Mouse (Mus musculus) lung, adult 18-20 months (tissue): ENCODE measurements around the gene Id4.

Experiments
- DNase-seq, 2 experiments: peaks; one replicate each; pipeline ENCODE4 v3.0.0; 2022; ENCODE audit warnings: mixed read lengths in 2 of 2

The Id4 gene

DNA sequence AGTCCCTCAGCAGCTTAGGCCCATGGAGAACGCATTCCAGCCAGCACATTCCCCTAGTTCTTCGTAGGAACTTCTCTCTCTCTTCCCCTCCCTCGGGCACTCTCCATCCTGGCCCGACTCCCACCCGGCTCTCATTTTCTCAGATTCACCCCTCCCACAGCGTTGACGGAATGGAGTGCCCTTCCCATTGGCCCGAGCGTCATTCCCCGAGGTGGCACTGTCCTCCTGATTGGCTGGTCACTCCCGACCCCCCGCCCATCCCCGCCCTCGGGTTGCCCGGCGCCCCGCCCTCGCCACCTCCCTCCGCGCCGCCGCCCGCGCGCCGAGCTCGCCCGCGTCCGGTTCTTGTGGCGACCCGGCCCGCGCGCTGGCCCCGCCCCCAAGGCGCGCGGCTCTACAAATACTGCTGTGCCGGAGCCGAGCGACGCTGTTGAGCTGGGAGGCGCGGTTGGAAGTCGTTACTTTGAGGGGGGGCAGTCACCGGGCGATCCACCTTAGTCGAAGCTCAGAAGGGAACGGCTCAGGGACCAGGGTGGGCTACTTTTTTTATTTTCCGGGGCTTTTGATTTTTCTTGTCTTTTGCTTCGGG lies at the start of gene Id4:
Id4 (plus strand) TSS at position 539 of the 589 bp plus-strand sequence.
- peak; percentile 95 to 97 for DNase-seq

DNA sequence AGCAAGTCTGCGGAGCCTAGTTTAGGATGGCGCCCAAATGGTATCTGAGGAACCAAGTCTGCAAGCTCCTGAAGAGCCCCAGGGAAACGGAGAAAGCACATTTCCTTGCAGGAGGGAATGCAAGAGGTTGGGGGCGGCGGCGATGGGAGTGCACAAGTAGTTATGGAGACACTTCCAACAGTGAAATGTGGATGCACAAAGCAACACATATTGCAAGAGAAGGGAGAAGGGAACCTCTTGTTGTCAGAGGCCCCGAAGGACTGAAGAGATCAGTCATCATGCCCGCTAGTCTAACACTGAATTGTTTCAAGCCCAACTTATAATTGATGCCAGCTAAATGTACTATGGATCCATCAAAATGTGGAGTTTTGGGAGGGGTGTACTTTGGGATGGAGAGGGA lies 33.9 kb upstream of the Id4 start:
- DNase-seq = peak in 1 of 2 experiments; percentile 5

- DNase-seq = peak; percentile 94 to 96
Measured at GRCm38 (mm10) chr13:48227712-48228111, 33.3 kb upstream of the Id4 start.

- no peak for DNase-seq
Measured at GRCm38 (mm10) chr13:48228114-48228513, 32.9 kb upstream of the Id4 start.

DNA sequence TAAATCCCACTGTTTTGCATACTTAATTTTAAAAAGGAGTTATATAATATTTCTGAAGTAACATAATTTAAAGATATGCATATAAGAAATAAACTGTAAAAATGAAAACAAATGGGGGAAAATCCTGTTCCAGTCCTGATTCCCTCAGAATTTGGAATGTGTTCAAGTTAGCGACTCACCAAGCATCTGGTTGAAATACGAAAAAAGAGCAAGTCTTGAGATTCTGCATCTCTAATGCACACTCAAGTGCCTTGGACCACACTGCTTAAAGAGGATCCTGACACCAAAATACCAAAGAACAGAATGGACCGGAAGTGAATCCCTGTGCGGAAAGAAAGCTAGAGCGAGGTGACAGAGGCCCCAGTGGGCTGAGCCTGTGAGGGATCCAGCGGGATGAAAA lies 30.0 kb upstream of the Id4 start:
- DNase-seq = no peak

DNA sequence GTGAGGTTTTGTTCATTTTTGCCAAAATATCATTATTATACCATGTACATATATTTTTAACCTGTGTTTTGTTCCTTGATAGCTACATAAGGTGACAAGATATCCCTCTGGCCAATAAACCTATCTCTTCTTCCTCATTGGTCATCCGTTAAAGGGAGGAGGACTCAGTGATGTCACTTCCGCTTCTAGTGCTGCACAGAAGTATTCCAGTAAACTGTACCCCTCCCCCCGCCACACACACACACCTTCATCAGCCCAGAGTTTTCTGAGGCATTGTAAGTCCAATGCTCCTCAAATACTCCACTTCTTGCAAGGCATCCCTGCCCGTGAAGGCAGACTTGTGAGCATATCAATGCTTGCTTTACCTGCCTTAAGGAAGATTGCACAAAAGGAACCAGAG lies 24.6 kb upstream of the Id4 start:
- DNase-seq = no peak

DNA sequence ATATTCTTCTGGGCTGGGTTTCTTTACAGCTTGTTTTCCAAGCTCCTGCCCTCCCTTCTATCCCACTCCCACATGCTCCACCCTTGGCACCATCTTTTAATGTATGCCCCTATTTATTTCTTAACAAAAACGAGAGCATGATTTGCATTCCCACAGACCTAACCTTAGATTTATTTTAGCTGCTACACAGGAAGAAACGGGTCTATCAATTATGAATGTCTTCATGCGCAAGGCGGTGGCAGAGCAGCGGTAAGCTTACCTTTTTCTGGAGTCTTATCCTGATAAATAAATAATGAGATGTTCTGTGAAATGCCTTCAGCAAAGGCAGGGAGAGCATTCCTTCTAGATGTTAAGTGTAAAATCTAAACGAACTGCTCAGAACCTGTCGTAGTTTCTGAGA lies 24.2 kb upstream of the Id4 start:
- DNase-seq = no peak

- peak; percentile 25 to 43 for DNase-seq
Measured at GRCm38 (mm10) chr13:48237516-48237915, 23.5 kb upstream of the Id4 start.

- no peak for DNase-seq
Measured at GRCm38 (mm10) chr13:48245235-48246012, 15.6 kb upstream of the Id4 start.

- DNase-seq = no peak
Measured at GRCm38 (mm10) chr13:48252559-48252958, 8.5 kb upstream of the Id4 start.

- no peak for DNase-seq
Measured at GRCm38 (mm10) chr13:48255026-48255425, 6.0 kb upstream of the Id4 start.

- peak; percentile 29 for DNase-seq
Measured at GRCm38 (mm10) chr13:48261341-48262221, 553 bp downstream of the Id4 start.

- peak; percentile 18 to 33 for DNase-seq
Measured at GRCm38 (mm10) chr13:48262451-48262969, 1.5 kb downstream of the Id4 start.

DNA sequence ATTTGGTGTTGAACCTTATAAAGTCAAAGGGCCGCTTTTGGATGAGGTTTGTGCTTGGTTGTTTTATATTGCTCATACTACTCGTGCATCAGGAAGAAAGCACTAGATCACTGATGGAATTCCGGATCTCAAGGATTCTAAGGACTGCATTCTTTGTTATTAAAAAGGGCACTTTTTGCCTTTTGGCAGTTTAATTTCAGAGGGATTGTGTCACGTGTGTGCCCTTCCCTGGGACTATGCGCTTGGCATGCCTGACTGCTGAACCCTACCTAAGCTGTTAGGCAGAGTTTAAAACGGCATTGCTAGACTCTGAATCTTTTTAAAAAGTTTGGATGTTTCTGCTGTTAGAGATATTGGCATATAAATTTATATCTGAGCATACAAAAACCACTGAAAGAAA lies 4.0 kb downstream of the Id4 start:
- DNase-seq = no peak

DNA sequence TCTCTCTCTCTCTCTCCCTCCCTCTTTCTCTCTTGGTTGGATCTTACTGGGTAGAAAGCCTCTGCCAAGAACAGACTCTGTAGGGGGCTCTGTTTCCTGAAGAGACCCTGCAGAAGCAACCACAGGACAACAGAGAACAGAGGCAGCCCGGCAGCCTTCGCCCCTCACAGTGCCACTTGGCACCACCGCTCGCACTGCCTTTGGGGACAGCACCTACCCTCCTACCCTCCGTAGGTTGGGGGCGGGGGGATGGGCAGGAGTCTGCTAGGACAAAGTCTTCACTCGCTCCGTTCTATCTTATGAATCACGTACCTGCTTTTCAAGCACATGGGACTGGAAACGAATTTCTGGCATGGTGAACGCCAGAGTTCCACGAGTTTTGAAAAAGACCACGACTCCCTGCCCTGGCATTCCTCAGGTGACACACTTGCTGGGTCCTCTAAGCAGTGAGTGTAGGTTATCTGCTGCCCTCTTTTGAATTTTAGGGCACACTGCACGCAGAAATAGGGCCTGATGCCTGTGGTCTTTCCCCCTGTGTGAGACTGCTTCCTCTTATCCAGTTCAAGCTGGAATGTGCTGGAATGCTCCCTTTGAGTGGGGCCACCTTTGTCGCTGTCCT lies 12.5 kb downstream of the Id4 start:
- DNase-seq = peak; percentile 15 to 35

DNA sequence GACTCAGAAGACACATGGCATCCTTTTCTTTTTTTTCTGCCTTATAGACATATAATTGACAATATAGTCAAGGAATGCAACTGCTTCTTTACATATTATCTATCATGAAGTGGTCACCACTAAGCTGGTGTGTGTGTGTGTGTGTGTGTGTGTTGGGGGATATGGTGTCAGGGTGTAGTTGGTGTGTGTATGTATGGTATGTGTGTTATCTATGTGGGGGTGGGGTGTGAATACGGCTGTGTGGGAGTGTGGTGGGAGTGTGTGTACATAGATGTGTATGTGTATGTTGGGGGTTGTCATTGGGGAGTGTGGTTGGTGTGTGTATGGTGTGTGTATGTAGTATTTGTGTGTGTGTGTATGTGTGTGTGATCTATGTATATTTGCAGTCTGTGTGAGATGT lies 13.1 kb downstream of the Id4 start:
- no peak for DNase-seq

DNA sequence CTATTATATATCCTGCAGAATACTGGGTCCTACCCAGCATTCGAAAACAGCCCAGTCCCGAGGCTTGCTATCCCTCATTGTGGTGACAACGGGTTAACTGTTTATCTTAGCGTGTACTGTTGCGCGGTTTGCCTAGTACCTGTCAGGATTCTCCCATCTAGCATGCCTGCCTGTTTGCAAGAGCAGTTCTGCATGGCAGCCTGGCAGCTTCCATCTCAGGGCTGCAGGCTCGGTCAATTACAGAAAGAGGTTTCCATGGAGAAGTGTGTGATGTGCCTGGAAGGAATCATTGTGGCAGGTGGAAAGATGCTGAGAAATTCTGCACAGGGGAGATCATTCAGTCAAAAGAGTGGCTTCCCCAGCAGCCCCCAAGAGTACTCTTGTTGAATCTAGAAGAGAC lies 16.0 kb downstream of the Id4 start:
- DNase-seq = no peak

DNA sequence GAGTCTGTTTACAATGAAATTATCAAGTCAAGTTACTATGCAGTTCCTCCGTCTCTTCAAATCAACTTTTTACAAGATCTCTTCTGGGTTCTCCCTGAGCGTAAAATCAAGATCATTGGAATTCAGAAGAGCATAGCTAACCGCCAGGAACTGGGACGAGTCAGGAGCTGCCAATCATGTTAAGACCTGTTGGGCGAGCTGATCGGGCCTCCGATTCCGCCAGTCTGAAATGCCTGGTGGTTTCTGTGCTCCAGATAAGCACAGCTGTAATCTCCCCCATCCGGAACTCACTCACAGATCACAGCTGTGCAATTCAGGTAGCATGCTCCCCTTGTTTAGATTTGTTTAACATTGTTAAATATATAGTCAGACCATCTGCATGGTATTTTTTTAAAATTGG lies 23.4 kb downstream of the Id4 start:
- DNase-seq = no peak

DNA sequence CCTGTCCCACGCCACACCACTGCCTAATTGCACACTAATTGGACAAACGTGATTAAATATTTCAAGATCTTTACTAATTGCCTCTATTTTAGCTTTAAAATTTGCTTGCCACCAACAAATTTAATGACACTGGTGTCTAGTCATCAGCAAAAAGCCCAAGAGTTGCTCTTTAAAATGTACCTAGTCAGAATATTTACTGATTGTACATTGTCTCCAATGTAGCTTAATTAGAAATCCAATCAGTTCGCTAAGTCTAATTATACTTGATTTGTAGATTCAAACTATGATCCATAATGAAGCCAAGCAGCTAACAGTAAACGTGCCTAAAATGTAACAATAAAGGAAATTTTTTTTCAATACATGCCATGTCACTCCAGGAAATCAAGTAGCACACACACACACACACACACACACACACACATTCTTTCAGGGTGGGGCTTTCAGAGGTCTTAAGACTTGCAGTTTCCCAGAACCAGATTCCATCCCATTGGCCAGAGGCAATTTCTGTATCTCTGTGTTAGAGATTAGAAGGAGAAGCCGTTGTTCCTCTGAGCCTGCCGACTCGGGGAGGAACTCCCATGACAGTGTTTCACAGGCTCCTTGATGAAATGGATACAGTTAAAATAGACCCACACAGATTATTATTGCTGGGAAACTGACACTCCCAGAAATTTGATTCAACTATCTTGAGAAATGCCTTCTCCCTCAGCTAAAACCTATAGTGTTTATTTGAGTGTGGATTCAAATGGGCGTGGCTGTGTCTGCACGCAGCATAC lies 24.1 kb downstream of the Id4 start:
- DNase-seq = no peak

DNA sequence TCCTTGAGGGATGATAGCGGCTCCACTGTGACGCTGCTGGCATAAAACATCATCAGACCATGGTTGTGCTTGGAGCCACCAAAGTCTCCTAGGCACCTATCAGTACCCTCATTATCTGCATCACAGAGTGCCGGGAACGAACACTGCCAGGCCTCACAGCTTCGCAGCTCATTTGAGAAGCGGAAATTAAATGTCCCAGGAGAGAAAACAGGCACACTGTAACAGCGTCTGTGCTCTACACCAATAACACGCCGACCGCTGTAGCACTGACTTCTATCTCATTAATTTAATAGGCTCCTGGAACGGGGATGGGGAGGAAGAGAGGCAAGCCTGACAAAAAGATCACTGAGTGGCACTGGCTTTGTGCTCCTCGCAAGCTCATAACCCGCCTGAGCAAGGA lies 29.4 kb downstream of the Id4 start:
- no peak for DNase-seq

- peak in 1 of 2 experiments; percentile 17 for DNase-seq
Measured at GRCm38 (mm10) chr13:48314500-48314899, 53.5 kb downstream of the Id4 start.
